Mouse (Mus musculus) telencephalon, adult 2 months (tissue): Measurements from ENCODE around the gene Vgll4.
A peak's percentile ranks its signal among the peaks of the same experiment; 100 is the strongest.

Source experiments
- DNase-seq: peaks from one replicate; pipeline ENCODE4 v3.0.0-alpha.2; 2011; ENCODE audit warnings: low read depth, low spot score

Vgll4 gene

DNA sequence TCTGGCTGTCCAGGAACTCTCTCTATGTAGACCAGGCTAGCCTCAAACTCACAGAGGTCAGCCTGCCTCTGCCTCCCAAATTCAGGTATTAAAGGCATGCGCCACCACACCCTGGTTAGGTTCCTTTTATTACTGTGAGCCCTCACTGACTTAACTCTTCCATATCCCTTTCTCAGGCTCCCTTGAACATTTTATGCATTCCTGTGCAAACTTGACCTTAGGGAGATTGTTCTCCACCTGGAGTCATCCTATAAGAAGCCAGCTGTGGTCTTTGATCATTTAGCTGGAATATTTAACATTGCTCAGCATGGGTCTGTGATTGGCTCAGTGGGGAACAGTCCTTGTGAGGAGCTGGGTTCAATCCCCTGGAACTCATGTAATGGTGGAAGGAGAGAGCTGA is 4.5 kb upstream of the Vgll4 start:
- no peak for DNase-seq

DNA sequence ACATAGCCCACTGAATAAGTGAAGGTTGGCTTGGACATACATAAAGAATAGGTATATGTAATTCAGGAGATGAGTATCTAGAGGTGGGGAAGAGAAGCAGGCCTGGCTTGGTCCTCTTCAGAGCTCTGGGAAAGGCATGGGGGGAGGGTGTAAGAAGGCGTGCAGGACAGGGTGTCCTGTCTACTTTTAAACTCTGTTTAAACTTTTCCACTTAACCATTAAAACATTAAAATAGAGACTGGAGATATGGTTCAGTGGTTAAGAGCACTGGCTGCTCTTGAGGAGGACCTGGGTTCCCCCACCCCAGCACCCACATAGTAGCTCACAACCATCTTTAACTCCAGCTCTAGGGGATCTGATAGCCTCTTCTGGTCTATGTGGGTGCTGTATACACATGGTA is 3.2 kb upstream of the Vgll4 start:
- DNase-seq: no peak

DNA sequence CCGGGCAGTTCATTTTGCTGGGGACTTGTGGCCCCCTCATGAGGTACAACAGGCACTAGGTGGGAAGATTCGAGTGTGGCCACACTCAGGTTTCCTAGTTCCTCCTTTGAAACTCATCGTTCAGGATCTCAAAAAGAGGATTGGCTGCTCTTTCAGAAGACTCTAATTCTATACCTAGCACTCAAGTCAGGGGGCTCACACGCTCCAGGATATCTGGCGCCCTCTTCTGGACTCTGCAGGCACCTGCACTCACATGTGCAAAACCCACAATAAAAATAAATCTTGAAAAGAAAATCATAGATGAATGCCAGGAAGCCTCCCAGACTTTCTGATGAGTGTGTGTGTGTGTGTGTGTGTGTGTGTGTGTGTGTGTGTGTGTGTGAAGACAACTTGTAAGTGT is 1.1 kb upstream of the Vgll4 start:
- no peak for DNase-seq

DNA sequence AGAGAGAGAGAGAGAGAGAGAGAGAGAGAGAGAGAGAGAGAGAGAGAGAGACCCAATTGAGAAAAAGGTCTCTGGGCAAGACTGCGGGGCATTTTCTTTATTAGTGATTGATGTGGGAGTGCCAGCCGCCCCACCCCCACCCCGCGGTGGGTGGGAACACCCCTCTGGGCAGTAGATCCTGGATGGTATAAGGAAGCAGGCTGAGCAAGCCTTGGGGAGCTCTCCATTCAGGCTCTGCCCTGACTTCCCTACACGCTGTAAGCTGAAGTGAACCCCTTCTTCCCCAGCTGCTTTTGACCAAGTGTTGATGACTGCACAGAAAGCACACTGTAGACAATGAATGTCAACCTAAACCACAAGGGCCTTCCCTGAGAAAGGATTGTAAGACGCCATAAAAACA is 592 bp upstream of the Vgll4 start:
- no peak for DNase-seq

- DNase-seq: peak; percentile 77
Observed at GRCm38 (mm10) chr6:114968361-114969212, 1.2 kb downstream of the Vgll4 start.

- no peak for DNase-seq
Observed at GRCm38 (mm10) chr6:114967623-114968022, 2.2 kb downstream of the Vgll4 start.

DNA sequence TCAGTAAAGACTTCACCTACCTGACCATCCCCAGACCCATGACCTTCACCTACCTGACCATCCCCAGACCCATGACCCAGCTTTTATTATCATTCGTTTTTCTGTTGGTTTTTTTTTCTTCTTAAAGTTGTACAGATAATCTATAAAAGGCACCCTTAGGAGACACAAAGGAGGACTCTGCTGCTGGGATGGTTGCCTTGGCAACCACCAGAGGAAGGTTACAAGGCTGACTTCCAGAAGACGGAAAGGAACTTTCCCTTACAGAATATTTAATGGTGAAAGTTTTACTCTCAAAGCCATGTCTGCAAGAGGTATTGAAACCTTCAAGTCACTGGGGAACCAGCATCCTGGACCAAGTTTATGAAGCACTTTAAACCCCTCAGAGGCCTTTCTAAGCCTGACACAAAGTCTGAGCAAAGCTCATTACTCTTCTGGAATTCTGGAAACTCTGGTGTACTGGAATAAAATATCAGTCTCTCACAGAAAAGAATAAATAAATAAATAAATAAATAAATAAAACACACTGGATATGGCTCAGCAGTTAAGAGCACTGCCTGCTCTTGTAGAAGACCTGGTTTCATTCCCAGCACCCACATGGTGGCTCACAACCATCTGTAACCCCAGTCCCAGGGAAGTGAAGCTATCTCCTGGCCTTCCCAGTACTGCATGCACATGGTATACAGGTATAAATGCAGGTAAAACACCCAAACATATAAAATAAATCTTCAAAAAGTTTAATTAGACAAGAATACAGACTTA is 3.2 kb downstream of the Vgll4 start:
- no peak for DNase-seq

- no peak for DNase-seq
Observed at GRCm38 (mm10) chr6:114965802-114966201, 4.0 kb downstream of the Vgll4 start.

DNA sequence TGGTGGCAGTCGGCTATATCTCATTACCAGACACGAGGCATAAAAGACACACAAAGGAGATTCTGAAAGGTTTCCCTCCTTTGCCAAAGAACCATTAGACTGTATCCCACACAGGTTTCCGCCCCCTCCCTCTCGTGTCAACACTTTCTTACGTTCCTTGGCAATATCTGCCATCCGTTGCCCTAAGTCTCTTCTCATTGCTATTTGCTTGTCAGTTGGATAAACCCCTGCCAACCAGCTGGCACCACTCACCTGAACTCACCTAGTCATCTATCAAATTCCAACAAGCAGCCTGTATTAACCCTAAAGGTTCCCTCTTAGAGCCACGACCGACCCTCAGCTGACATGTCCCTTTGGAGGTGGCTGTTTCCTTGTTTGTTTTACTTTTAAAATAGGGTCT is 4.4 kb downstream of the Vgll4 start:
- no peak for DNase-seq

DNA sequence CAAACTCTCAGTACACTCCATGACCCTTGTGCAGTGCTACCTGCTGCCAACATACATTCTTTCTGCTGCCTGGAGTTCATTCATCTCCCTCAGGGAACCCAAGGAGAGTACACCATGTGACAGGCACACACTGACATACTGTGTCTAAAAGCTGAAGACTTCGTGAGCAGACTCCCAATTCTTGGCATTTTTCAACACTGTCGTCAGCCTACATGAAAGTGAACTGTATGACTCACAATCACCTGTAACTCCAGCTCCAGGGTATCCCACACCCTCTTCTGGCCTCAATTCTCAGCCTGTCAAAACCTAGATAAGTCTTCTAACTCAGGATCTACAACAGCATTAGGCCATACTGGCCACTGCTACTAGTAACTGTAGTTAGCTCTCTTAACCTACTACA is 5.6 kb downstream of the Vgll4 start:
- no peak for DNase-seq

DNA sequence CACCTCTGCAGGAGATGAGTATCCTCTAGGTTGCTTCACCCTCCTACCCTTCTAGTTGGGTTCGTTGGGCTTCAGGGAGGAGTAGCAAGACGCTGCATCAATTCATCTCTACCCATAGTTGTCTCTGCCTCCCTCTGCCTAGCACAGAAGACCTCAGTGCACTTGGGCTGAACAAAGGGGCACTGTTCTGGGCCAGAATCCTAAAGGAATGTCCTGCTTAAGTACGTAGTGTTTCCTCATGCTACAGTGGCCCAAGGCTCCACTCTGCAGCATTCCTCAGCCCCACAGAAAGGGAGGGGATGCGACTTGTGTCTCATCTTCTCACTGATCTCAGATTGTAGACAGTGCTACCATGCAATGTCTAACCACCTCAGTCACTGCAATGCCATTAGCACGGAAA is 6.2 kb downstream of the Vgll4 start:
- DNase-seq: no peak

DNA sequence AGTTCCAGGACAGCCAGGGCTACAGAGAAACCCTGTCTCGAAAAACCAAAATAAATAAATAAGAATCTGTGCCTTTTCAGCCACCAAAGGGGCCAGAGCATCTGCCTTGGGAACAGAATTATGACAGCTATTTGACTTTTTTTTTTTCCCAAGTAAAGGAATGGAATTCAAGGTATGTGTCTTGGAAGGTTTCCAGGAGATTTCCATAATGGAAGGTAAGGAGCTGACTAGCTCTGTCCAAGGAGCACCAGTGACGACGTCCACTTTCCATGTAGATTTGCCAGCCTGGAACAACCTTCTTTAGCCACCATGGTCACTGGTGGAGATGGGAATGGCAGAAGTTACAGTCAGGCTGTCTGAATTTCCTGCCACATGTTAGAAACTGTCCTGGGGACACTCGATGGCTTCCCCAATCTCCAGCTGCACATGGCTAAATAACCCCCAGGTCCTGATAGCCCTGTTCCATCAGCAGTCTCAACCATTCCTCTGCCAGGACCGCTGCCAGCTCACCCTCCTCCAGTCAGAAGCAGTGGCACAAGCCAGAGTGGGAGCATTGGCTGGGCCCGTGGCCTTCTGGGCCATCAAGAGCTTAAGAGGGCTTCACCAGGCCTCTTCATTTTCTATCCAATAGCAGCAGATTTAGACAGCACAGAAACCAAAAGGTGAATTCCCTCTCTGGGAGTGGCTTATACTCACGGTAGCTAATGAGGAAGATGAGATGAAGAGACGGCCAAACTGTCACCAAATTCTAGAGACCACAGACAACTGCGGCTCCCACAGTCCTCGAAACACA is 8.3 kb downstream of the Vgll4 start:
- no peak for DNase-seq

GRCm38 (mm10) chr6:114959012-114959398 is 10.8 kb downstream of the Vgll4 start:
- DNase-seq: no peak

DNA sequence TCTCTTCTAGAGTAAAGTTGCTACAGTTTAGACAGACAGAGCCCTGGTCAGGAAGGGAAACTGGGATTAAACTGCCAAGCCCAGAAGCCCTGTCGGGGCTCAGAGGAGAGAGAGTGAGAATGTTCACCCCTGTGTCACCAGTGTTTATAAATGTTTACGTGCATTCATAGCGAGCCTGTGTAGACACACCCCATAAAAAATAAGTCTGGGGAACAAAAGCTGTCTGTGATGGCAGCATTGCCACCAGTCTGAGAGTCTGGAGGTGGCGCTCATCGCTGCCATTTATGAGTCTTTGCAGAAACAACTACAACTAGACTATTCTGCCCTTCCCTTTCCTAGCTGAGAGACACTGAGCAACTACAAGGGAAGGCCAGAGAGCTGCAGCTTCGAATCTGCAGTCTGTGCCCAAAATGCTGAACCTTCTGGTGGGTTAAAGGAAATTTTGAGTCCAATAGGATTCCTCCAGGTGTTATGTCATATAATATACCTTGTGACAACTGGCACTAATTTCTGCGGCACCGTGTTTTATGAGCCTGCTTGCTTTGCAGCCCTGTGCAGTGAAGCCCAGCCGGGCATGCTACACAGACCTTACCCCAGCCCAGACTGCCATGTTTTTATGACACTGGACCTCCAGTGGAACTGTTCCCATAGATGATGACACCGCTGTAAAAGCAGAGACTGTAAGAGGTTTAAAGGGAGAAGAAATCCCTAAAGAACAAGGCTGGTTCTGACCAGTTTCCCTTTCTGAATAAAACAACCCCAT is 11.4 kb downstream of the Vgll4 start:
- DNase-seq: no peak

- no peak for DNase-seq
Observed at GRCm38 (mm10) chr6:114957756-114958155, 12.0 kb downstream of the Vgll4 start.

GRCm38 (mm10) chr6:114954496-114954895 is 15.3 kb downstream of the Vgll4 start:
- no peak for DNase-seq

DNA sequence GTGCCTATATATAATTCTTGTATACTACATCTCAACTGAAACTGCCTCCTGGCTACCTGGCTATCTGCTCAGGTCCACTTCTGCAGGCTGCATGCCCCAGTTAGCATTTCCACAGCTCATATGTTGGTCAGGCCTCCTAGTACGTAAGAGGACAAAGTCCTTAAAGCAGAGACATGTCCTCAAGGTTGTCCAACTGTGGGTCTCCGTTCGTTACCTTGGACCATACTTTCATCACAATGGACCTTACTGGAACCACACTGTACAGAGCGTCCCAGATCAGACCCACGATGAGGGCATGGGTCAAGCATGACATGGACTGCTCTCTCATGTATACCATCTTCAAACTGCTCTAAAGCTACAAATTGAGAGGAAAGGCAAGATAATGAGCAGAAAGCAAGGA is 16.2 kb downstream of the Vgll4 start:
- DNase-seq: no peak

GRCm38 (mm10) chr6:114952356-114952755 is 17.4 kb downstream of the Vgll4 start:
- no peak for DNase-seq

DNA sequence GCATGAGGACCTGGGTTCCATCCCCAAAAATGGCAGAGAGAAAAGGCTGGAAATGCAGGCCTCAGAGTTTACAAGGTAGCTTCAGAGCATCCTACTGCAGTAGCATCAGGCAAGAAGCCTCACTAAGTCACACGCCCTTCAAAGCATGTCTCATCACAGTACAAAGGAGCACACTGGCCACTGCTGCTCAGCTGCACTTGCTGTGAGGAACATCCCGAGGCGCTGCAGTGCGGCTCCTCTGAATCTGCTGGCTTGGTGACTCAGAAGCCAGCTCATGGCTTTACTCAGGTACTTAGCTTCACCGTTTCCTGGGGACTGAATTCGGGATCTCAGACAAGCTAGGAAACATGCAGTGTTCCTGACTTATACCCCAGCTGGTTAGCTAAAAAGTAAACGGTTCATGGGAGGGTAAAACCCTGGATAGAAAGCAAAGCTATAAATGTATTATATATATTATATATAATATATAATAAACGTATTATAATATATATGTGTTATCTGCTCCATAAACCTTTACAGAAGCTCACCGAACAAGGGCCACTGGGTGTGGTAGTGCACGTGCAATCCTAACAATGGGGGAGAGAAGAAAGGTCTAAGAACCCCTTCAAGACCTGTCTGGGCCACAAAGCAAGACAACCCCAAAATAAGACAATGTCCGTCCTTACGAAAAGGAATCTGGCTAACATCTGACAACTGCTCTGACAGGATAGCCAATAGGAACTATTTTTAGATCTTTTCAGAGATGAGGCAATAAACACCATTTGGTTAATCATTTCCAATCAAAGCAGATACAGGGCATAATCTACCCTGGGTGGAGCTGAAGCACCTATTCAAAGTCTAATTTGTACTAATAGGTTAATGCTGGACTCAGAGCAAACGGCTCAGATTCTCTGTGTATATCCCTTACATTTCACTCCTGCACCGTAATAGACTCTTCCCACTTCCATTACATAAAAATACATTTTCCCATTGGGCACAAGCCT is 25.0 kb downstream of the Vgll4 start:
- DNase-seq: no peak

DNA sequence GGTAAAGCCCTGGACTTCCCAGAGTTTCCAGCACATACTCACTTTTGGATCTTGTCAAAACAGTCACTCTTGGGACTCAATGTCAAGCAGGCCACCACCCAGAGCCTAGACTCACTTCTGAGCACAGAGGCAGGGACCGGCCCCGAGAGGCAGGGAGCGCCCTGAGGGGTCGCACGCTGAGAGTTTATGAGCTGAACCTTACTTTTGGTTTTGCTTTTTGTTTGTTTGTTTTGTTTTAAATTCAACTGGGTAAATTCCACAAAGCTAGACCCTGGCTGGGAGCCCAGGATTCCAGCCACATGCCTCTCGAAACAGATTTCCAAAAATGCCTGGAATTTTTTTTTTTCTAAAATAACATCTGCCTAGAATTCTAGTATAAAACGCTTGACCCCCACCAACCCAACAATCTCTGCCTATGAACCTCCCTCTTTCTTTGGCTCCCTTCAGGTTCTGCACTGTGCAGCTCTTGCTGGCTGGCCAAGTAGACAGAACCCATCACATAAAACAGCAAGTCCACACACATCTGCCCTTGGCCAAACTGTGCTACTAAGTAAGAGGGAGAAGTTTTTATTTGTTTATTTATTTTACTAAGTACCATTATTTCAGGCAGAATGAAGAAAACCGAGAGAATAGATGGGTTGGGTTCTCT is 28.5 kb downstream of the Vgll4 start:
- no peak for DNase-seq
